Mouse (Mus musculus) cerebellum, postnatal 25 days (tissue): ENCODE results near the gene B9d2.
"Not testable (repeated sequence)": the region's sequence is repeated elsewhere in the genome, so short reads cannot be mapped to it uniquely, and the experiment has no call there.

Source experiments
- DNase-seq, 2 experiments: peaks; one replicate each; pipeline ENCODE4 v3.0.0; 2021; ENCODE audit warnings: mixed read lengths in 2 of 2

B9d2 gene

GRCm38 (mm10) chr7:25704716-25705364 is 24.3 kb downstream of the B9d2 start:
- peak in 1 of 2 experiments; percentile 55 for DNase-seq

- peak; percentile 65 to 79 for DNase-seq
Measured at GRCm38 (mm10) chr7:25705801-25706251, 25.2 kb downstream of the B9d2 start.

GRCm38 (mm10) chr7:25706578-25707170 is 26.1 kb downstream of the B9d2 start:
- no peak for DNase-seq

GRCm38 (mm10) chr7:25707581-25708292 is 27.2 kb downstream of the B9d2 start:
- DNase-seq, result no peak

GRCm38 (mm10) chr7:25709961-25710360 is 29.4 kb downstream of the B9d2 start:
- no peak for DNase-seq

GRCm38 (mm10) chr7:25710519-25711130 is 30.0 kb downstream of the B9d2 start:
- DNase-seq, result peak in 1 of 2 experiments; percentile 28

- no peak for DNase-seq
Measured at GRCm38 (mm10) chr7:25711165-25711564, 30.6 kb downstream of the B9d2 start.

GRCm38 (mm10) chr7:25711731-25712197 is 31.2 kb downstream of the B9d2 start:
- peak; percentile 75 to 84 for DNase-seq

GRCm38 (mm10) chr7:25712801-25713200 is 32.2 kb downstream of the B9d2 start:
- DNase-seq, result no peak

- no peak for DNase-seq
Measured at GRCm38 (mm10) chr7:25714581-25714980, 34.0 kb downstream of the B9d2 start.

GRCm38 (mm10) chr7:25715731-25716271 is 35.2 kb downstream of the B9d2 start:
- no peak for DNase-seq

GRCm38 (mm10) chr7:25717478-25717877 is 36.9 kb downstream of the B9d2 start:
- no peak for DNase-seq

GRCm38 (mm10) chr7:25718788-25719417 is 38.3 kb downstream of the B9d2 start, which contains the start of gene Ccdc97:
Gene Ccdc97 (minus strand): TSS chr7:25719088.
- peak; percentile 94 for DNase-seq

GRCm38 (mm10) chr7:25719761-25720610 is 39.4 kb downstream of the B9d2 start:
- peak; percentile 85 to 87 for DNase-seq

GRCm38 (mm10) chr7:25720760-25721159 is 40.2 kb downstream of the B9d2 start:
- DNase-seq, result no peak

- not testable (repeated sequence) for DNase-seq
Measured at GRCm38 (mm10) chr7:25721776-25722175, 41.2 kb downstream of the B9d2 start.

- DNase-seq, result no peak
Measured at GRCm38 (mm10) chr7:25725886-25726285, 45.3 kb downstream of the B9d2 start.

GRCm38 (mm10) chr7:25727800-25728199 is 47.2 kb downstream of the B9d2 start:
- DNase-seq, result no peak

- DNase-seq, result no peak
Measured at GRCm38 (mm10) chr7:25729396-25729795, 48.8 kb downstream of the B9d2 start.

GRCm38 (mm10) chr7:25729862-25730261 is 49.3 kb downstream of the B9d2 start:
- no peak for DNase-seq

- DNase-seq, result no peak
Measured at GRCm38 (mm10) chr7:25731294-25732055, 50.9 kb downstream of the B9d2 start.
